Mouse (Mus musculus) 3134 (cell line): ENCODE measurements around the gene Abhd12b.

Experiments
- DNase-seq: peaks from one replicate; pipeline ENCODE4 v3.0.0-alpha.2; 2011; ENCODE audit warnings: low spot score; ENCODE audit not compliant: insufficient read length; ENCODE audit errors: extremely low read depth

Gene Abhd12b

GRCm38 (mm10) chr12:70201926-70202529 is 48.1 kb downstream of the Abhd12b start:
- no peak for DNase-seq

GRCm38 (mm10) chr12:70204433-70204832 is 50.5 kb downstream of the Abhd12b start:
- peak; percentile 20 for DNase-seq

- DNase-seq, result no peak
These were observed 54.3 kb downstream of the Abhd12b start for GRCm38 (mm10) chr12:70208214-70208613.

- DNase-seq, result no peak
These were observed 58.6 kb downstream of the Abhd12b start for GRCm38 (mm10) chr12:70212501-70212900.

GRCm38 (mm10) chr12:70213601-70214000 is 59.7 kb downstream of the Abhd12b start:
- no peak for DNase-seq

- no peak for DNase-seq
These were observed 60.3 kb downstream of the Abhd12b start for GRCm38 (mm10) chr12:70214281-70214680.

- no peak for DNase-seq
These were observed 62.4 kb downstream of the Abhd12b start for GRCm38 (mm10) chr12:70216229-70216800.

GRCm38 (mm10) chr12:70218795-70219540 is 65.0 kb downstream of the Abhd12b start:
- no peak for DNase-seq

- no peak for DNase-seq
These were observed 67.5 kb downstream of the Abhd12b start for GRCm38 (mm10) chr12:70221425-70221824.

GRCm38 (mm10) chr12:70223331-70223730 is 69.4 kb downstream of the Abhd12b start:
- DNase-seq, result no peak

GRCm38 (mm10) chr12:70226655-70227054 is 72.7 kb downstream of the Abhd12b start:
- no peak for DNase-seq

- no peak for DNase-seq
These were observed 73.4 kb downstream of the Abhd12b start for GRCm38 (mm10) chr12:70227121-70227932.

GRCm38 (mm10) chr12:70228155-70228554 is 74.2 kb downstream of the Abhd12b start:
- DNase-seq, result no peak

GRCm38 (mm10) chr12:70231294-70231693 is 77.4 kb downstream of the Abhd12b start, which contains the start of gene Pygl:
Pygl (minus strand) TSS chr12:70231488.
- no peak for DNase-seq

- no peak for DNase-seq
These were observed 78.1 kb downstream of the Abhd12b start for GRCm38 (mm10) chr12:70232020-70232544.
